Mouse (Mus musculus): ENCODE measurements around the gene Lgalsl. TPM values are rescaled to one million over a fixed set of nuclear protein-coding genes. Genes with fewer than 3 reads are reported as not detected.

Gene Lgalsl
- total RNA-seq (2023) = 1 to 10 TPM; 4.7 to 4.9 TPM

GRCm38 (mm10) chr11:20830686-20831505 is at the start of gene Lgalsl:
Gene Lgalsl (minus strand): TSS chr11:20831056.

Other genes starting within 250 kb of the Lgalsl start
- 10 to 100 TPM; 82.4 to 88.1 TPM for gene Aftph, start 89.5 kb downstream of the Lgalsl start, total RNA-seq (2023)